Mouse (Mus musculus): ENCODE measurements around the gene Bpgm.

GRCm38 (mm10) chr6:34481349-34481748 lies 5.3 kb downstream of the Bpgm start:
- TF ChIP-seq CTCF (IDR thresholded peaks at IDR 0.05; ENCODE audit: control insufficient read depth, insufficient read depth, insufficient replicate concordance, low read depth, low read length) = no peak
- TF ChIP-seq POLR2A (IDR thresholded peaks at IDR 0.05; ENCODE audit: control insufficient read depth, low read depth, low read length) = no peak

All from testis, adult 2 months (tissue).